Mouse (Mus musculus) liver, embryonic 14.5 days (tissue): ENCODE results near the gene Rab3gap1. TPM values are rescaled to one million over a fixed set of nuclear protein-coding genes. Genes with fewer than 3 reads are reported as not detected.

ENCODE experiments used
- ATAC-seq: fragments of 200-750 bp; cut with Nextera tagmentation; 2 replicates; pipeline ENCODE4 v1.8.0; 2017; ENCODE audit warnings: moderate number of reproducible peaks, mild to moderate bottlenecking, moderate library complexity; ENCODE audit not compliant: insufficient read depth
- DNase-seq, 3 experiments: peaks; one replicate each; pipeline ENCODE4 v3.0.0-alpha.2; 2012 to 2013; ENCODE audit warnings: low read depth in 3 of 3, low spot score in 3 of 3
- H3K27ac ChIP-seq: fragments of 300-500 bp; sonication (generic); 2 replicates; pipeline ENCODE4 v1.5.1; 2014; ENCODE audit warnings: moderate library complexity, mild to moderate bottlenecking, control low read depth, inconsistent platforms
- H3K27me3 ChIP-seq: fragments of 300-500 bp; sonication (generic); 2 replicates; pipeline ENCODE4 v1.6.1; 2014; ENCODE audit warnings: mild to moderate bottlenecking, low read length, moderate library complexity; ENCODE audit not compliant: control insufficient read depth, insufficient read depth
- H3K36me3 ChIP-seq: fragments of 300-500 bp; sonication (generic); replicated peaks from 2 replicates; pipeline ENCODE4 v1.6.1; 2014; ENCODE audit warnings: low read depth; ENCODE audit not compliant: control insufficient read depth, insufficient read depth
- H3K4me1 ChIP-seq, 2 experiments: fragments of 200-500 bp in 1 of 2; fragments of 300-500 bp in 1 of 2; sonication (generic) in 1 of 2; replicated peaks; 2 replicates each; pipeline ENCODE4 v1.6.1; 2012 to 2014; ENCODE audit warnings: antibody characterized with exemption in 1 of 2, inconsistent platforms in 1 of 2, low read length in 1 of 2; ENCODE audit not compliant: control insufficient read depth in 2 of 2, insufficient read depth in 2 of 2
- H3K4me2 ChIP-seq: fragments of 300-500 bp; sonication (generic); 2 replicates; pipeline ENCODE4 v1.6.1; 2014; ENCODE audit warnings: low read depth, mild to moderate bottlenecking, control low read depth, moderate library complexity
- H3K4me3 ChIP-seq, 2 experiments: fragments of 200-500 bp in 1 of 2; fragments of 300-500 bp in 1 of 2; sonication (generic) in 1 of 2; 2 replicates each; pipeline ENCODE4 v1.5.1; 2012 to 2014; ENCODE audit warnings: low read depth in 2 of 2, low read length in 2 of 2, mild to moderate bottlenecking in 2 of 2, control low read depth in 1 of 2, inconsistent platforms in 1 of 2, moderate library complexity in 1 of 2; ENCODE audit not compliant: insufficient read depth in 1 of 2
- H3K9ac ChIP-seq: fragments of 300-500 bp; sonication (generic); replicated peaks from 2 replicates; pipeline ENCODE4 v1.6.1; 2014; ENCODE audit warnings: mild to moderate bottlenecking, control low read depth, moderate library complexity
- H3K9me3 ChIP-seq: fragments of 300-500 bp; sonication (generic); 2 replicates; pipeline ENCODE4 v1.6.1; 2016; ENCODE audit warnings: low read length, mixed read lengths; ENCODE audit not compliant: control insufficient read depth
- CTCF ChIP-seq: IDR thresholded peaks from 2 replicates; pipeline ENCODE4 v1.5.1; 2016; ENCODE audit warnings: antibody characterized with exemption, low read depth, control low read depth
- EP300 ChIP-seq: IDR thresholded peaks from 2 replicates; pipeline ENCODE4 v1.6.1; 2016; ENCODE audit warnings: antibody characterized with exemption, low read depth
- WGBS: fragments of 180-500 bp; shearing (Covaris S2); extraction: QIAGEN DNeasy Blood & Tissue Kit; methylation state at CpG from one replicate; pipeline ENCODE4 v1.1.7; 2014; ENCODE audit not compliant: insufficient replicate concordance; 5-methylcytosine and 5-hydroxymethylcytosine counted together
- polyA plus RNA-seq, 2 experiments: library from polyadenylated mRNA; depleted of rRNA in 1 of 2; stranded (reverse) in 1 of 2; unstranded in 1 of 2; fragments of >200 nt; fragmentation: Nextera tagmentation in 1 of 2; extraction: Ambion mirVana in 1 of 2; gene quantifications; 2 replicates each; pipeline versions ENCODE4 v1.2.1 to v1.2.3; 2012 to 2014

Rab3gap1 gene
- polyA plus RNA-seq, 2 experiments: 5.1 to 8.2 TPM

DNA sequence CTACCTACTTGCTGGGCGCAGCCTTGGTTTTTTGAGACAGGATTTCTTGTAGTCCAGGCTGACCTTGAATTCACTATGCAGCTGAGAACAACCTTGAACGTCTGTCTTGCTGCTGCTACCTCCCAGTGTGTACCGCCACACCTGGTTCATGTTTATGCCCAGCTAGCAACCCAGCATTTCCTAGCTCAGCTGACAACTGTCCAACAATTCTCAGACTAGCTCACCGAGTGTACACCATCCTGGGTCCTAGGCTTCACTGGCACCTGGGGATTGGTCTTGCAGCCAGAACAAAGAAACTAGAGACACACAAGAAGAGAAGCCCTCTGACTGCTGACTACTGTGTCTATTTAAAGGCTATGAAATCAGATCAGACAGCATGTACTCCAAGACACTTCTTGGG is 102.3 kb downstream of the Rab3gap1 start:
- WGBS: 66% methylated on average over 4 of the region's 4 CpGs
- no peaks in the 10 kb centered on the region for H3K27me3 ChIP-seq
- no peak for ATAC-seq

DNA sequence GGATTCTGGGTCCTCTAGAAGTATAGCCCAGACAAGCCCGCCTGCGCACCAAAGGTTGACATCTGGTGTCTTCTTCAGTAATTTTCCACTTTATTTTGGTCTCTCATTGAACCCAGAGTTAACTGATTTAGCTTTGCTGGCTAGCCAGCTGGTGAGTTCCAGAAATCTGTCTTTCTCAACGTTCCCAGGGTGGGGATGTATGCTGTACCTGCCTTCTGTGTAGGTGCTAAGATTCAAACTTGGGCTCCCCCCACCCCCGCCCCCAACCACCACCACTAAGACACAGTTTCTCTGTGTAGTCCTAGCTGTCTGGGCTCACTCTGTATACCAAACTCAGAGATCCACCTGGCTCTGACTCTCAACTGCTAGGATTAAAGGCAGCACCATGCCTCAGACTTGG is 105.5 kb downstream of the Rab3gap1 start:
- Histone ChIP-seq H3K9me3 (no peaks in the 10 kb centered on the region), H3K4me2 (no peak overlapping the region), H3K27me3 (no peaks in the 10 kb centered on the region), H3K36me3 (no peaks in the 10 kb centered on the region), H3K4me1 (no peaks in the 10 kb centered on the region), H3K27ac (no peak overlapping the region), H3K9ac (no peak overlapping the region), H3K4me3 (no peak overlapping the region)
- DNase-seq (no peak), ATAC-seq (no peak)
- TF ChIP-seq EP300 (no peak), CTCF (no peak)
- WGBS: 76% methylated on average over 4 of the region's 4 CpGs

More for the DNA sequence above, 102.3 kb downstream of the Rab3gap1 start:
- no peak overlapping the region for H3K9ac ChIP-seq
- no peak overlapping the region for H3K27ac ChIP-seq
- H3K9me3 ChIP-seq: no peaks in the 10 kb centered on the region
- DNase-seq: no peak
- H3K4me1 ChIP-seq: no peaks in the 10 kb centered on the region
- no peaks in the 10 kb centered on the region for H3K36me3 ChIP-seq
- no peak overlapping the region for H3K4me3 ChIP-seq
- H3K4me2 ChIP-seq: no peak overlapping the region
- TF ChIP-seq CTCF (no peak), EP300 (no peak)

DNA sequence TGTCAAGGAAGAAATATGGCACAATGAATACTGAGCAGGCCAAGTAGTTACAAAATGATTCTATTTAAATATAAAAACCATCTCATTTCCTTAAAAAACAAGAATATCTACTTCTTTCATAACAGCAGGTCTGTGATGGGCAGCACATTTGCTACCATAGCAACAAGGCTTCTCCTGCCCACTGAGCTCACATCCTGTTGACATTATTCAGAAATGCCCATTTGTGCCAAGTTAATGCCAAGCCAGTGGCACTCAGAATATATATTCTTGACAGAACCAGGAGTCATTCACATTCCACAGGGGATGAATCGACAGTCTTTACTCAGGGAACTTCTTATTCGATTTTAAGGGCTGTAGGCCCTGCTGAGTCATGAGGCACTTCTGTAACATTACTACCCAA is 107.1 kb downstream of the Rab3gap1 start:
- Histone ChIP-seq H3K27me3 (no peaks in the 10 kb centered on the region), H3K4me3 (no peak overlapping the region), H3K9me3 (no peaks in the 10 kb centered on the region), H3K4me2 (no peak overlapping the region), H3K9ac (no peak overlapping the region), H3K36me3 (no peaks in the 10 kb centered on the region), H3K4me1 (no peaks in the 10 kb centered on the region), H3K27ac (no peak overlapping the region)
- no peak for ATAC-seq
- DNase-seq: no peak
- TF ChIP-seq CTCF: no peak
- no peak for TF ChIP-seq EP300
- 67% methylated on average over 2 of the region's 2 CpGs for WGBS

DNA sequence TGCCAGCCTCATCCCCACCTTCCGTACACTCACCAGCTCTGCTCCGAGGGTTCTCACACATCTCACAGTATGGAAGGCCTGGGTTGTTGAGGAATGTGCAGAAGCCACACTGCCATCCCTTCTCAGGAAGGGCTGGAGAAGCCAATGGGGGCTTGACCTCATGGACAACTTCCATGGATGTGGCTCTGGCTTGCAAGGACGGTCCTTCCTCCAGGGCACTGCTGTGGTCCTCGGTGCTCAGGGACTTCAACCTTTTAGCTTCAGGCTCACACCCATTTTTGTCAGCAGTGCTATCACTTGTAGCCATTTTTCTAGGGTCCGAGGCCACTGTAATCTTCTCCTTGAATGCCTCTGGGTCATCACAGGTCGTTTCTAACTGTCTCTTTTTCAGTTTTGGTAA is 107.5 kb downstream of the Rab3gap1 start:
- no peak overlapping the region for H3K4me3 ChIP-seq
- no peaks in the 10 kb centered on the region for H3K27me3 ChIP-seq
- ATAC-seq (no peak), DNase-seq (no peak)
- no peak overlapping the region for H3K9ac ChIP-seq
- TF ChIP-seq EP300: no peak
- TF ChIP-seq CTCF: no peak
- no peaks in the 10 kb centered on the region for H3K4me1 ChIP-seq
- H3K4me2 ChIP-seq: no peak overlapping the region
- no peaks in the 10 kb centered on the region for H3K9me3 ChIP-seq
- WGBS: 66% methylated on average over 6 of the region's 6 CpGs
- no peaks in the 10 kb centered on the region for H3K36me3 ChIP-seq
- H3K27ac ChIP-seq: no peak overlapping the region

DNA sequence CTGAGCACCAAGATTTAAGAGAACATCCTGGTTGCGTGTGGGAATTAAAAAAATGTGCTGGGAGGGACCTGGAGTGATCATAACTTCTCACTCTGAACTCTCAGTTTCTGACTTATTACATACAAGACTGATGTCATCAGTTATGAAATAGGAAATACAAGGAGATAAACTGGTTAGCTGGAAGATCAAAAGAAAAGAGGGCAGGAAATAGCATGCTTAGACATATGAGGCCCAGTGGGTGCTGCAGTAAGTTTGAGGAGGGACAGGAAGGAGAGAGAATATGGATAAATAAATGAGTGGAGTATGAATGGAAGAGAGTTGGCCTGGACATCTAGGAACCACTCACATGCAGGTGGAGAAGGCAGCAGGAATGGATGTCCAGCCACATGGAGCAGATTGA is 109.6 kb downstream of the Rab3gap1 start:
- Histone ChIP-seq H3K4me1 (no peaks in the 10 kb centered on the region), H3K4me2 (no peak overlapping the region), H3K9me3 (no peaks in the 10 kb centered on the region), H3K9ac (no peak overlapping the region), H3K27me3 (no peaks in the 10 kb centered on the region), H3K36me3 (no peaks in the 10 kb centered on the region), H3K4me3 (no peak overlapping the region), H3K27ac (no peak overlapping the region)
- no peak for DNase-seq
- TF ChIP-seq EP300 (no peak), CTCF (no peak)
- WGBS: 69% methylated on average over 1 of the region's 1 CpGs
- no peak for ATAC-seq
